Mouse (Mus musculus): ENCODE measurements around the gene Vmn1r46.
"Not testable (repeated sequence)": the region's sequence is repeated elsewhere in the genome, so short reads cannot be mapped to it uniquely, and the experiment has no call there.

The Vmn1r46 gene

DNA sequence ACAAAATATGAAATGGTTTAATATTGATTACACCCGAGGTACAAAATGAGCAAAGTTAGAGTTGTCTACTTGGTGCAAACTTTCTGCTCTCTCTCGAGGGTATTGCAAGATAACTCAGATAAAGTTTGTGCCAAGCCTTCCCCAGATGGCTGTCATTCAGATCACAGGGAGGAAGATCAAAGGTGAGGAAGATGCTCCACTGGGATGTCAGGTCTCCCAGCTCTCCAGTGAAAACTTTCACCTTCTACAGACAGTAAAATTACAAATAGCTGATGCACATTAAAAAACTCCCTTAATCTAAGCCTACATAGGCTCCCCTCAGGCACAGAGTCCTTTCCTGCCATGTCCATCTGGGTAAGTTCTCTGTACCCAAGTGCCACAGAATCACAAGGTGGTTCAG is at the start of gene Vmn1r46:
TSS of gene Vmn1r46 (plus strand) at position 301 of the 400 bp plus-strand sequence.
- no peak for DNase-seq (ENCODE audit: low spot score)

DNA sequence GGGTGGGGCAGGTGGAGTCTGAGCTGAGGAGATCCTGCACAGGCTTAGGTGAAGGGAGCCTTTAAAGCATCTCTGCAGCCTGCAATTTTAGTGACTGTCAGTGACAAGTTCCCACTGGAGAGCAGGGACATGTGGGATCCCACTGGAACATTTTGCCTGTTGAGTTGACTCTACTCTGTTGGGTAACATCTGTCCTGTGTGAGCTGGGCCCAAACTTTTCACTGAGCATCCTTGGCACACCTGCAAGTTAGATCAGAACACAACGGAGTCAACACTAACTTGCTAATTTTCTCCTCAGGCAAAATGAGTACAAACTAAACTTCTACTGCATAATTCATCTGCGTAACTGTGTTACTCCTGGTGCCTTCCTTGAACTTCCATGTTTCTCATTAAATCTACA is 28.6 kb upstream of the Vmn1r46 start, which contains the start of gene Vmn1r45:
TSS of gene Vmn1r45 (minus strand) at position 101 of the 400 bp plus-strand sequence.
- not testable (repeated sequence) for DNase-seq (ENCODE audit: low spot score)

DNA sequence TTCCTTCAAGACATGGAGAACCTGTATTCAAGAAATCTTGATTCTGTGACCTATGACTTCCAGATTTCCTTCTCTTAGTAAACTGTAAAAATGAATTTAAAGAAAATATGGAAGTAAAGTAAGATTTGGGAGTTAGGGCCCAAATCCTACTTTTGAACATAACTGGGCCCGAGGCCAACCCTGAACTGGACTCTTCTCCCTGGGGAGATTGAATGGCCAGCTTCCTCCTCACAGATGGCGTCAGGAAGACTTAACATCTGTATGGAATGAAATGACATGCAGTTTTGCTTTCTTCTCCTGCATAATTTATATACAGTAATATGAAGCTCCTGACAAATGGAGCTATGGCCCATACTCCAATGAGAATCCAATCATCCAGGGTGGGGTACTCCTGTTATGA is 28.2 kb upstream of the Vmn1r46 start:
- DNase-seq (ENCODE audit: low spot score), result no peak

DNA sequence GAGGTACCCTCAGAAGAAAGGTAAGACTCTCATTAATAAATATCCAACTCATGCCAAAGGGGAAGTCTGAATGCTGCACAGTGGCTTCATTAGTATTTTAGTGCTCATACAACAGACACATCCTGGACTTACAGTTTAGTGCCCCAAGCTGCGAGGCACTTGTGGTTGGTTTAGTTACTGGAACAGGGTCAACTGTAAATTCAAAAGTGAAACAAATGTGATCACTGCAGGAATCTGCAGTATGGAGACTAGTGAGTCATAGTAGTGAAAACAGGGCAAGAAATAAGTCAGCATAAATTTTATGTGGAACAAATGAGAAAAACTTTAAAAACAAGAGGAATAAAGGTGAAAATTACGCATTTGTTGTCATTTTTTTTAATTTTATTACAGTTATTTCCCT is 15.6 kb upstream of the Vmn1r46 start:
- DNase-seq (ENCODE audit: low spot score), result no peak

DNA sequence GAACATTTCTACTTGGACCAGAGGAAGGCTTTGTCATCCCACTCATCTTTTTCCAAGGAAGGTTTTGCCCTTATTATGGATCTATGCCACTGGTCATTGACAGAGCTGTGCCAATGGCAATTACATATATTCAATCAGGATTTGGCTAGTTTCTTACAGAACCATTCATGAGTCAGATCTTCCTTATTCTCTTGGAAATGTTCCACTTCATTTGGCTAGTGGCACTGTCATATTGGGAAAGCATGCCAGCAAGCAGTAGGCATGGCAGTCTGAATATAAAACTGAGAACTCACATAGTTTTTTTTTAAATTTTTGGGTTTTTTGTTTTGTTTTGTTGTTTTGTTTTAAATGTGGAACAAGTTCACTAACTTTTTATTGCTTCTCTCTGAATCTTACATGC is 2.8 kb upstream of the Vmn1r46 start:
- DNase-seq (ENCODE audit: low spot score), result no peak

DNA sequence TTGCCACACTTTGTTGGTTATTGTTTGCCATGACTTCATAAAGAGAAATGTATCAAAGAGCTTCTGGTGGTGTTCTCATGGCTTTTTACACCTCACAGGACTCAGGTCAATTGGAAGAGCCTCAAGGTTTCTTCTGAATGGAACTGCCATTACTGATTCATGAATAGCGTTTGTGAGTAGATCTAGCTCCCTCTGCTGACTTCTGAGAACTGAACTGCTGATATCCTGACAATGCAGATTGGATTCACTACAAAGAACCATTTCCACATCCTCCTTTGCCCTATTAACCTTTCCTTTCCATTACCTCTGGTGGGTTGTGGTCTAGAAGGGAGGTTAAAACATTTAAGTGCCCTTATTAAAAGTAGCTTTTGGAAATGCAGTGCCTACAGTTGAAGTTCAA is 16.9 kb downstream of the Vmn1r46 start:
- no peak for DNase-seq (ENCODE audit: low spot score)

DNA sequence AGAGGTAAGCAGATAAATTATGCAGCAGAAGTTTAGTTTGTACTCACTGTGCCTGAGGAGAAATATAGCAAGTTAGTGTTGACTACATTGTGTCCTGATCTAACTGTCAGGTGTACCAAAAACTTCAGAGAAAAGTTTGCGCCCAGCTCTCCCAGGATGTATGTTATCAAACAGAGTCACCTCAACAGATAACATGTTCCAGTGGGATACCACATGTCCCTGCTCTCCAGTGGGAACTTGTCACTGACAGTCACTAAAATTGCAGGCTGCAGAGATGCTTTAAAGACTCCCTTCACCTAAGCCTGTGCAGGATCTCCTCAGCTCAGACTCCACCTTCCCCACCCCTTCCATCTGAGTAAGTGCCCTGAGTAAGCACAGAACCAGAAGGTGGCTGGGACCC is 46.7 kb downstream of the Vmn1r46 start, which contains the start of gene Vmn1r47:
TSS of gene Vmn1r47 (plus strand) at position 301 of the 400 bp plus-strand sequence.
- DNase-seq (ENCODE audit: low spot score), result not testable (repeated sequence)
